Mouse (Mus musculus): Measurements from ENCODE around the gene Rfc3.
"Not testable (repeated sequence)": the region's sequence is repeated elsewhere in the genome, so short reads cannot be mapped to it uniquely, and the experiment has no call there.

Rfc3 gene

GRCm38 (mm10) chr5:151650700-151651410, at the start of gene Rfc3:
Gene Rfc3, minus strand, starts transcription at chr5:151651242.
- DNase-seq, result peak; percentile 91 to 96

DNA sequence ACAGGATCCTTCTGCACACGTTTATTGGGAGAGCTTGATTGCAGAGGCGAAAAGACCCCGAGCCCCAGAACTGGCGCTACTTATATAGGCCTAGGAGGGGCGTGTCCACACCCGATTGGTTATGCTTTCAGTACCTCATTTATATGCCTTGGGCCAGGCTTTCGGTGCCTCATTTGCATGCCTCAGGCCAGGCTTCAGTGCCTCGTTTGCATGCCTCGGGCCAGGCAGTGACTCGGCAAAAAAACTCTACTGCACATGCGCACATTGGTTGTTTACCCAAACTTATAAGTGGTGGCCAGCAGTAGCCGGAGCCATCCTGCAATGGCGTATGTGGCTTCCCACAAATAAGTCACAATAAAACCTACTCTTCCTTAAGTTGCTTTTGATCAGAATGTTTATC, 42.6 kb upstream of the Rfc3 start:
- DNase-seq, result not testable (repeated sequence)

DNA sequence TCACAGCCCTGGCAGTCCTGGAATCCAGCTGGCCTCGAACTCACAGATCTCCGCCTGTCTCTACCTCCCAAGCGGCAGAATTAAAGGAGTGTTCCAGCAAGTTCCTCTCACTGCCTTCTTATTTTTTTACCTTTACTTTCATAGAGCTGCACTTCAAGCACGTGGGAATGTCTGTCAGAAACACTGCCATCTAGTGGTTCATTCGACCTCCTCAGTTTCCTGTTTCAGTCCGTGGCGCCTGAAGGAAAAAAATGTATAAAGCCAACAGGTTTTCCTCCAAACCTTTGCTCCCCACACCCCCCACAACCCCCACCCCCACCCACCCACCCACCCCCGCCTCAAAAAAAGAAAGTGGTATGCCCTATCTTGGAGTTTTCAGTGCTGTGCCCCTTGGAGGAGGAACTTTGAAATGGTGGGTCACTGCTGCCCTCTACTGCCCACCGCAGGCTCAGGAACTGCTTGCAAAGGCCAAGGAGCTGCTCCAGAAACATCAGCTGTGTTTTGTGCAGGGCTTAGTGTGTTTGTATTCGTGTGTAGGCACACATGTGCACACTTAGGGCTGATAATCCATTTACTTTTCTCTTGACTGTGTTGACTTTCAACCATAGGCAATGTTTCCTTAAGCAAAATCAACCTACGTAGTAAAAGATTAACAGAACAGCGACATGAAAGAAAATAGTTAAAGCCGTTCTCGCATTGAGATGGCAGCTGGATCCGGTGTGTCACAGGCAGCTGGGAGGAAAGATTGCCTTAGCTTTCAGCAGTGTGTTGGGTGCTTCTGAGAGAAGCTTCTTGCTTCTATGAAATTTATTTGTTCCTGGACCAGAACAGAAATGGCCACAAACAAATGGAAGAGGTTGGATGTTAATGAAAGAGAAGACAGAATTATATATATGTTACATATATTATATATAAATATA, 35.8 kb upstream of the Rfc3 start:
- DNase-seq, result peak; percentile 75 to 87

GRCm38 (mm10) chr5:151662207-151662606, 11.2 kb upstream of the Rfc3 start:
- DNase-seq, result no peak

DNA sequence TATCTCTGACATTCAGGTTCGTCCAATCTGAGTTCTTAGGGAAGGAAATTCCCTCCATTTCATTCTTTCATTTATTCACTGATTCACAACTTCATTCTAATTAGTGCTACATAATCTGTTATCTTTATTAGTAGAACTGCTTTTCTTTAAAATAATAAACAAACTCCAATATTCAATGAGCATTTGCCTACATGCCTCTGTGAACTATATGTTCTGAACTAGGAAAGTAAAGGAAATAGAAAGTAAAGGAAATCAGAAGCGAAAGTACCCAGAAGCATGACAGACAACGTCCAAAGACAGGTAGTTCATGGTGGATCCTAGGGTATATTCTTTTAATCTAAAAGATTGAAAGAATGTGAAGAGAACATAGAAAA, 356 bp upstream of the Rfc3 start:
- no peak for DNase-seq

DNA sequence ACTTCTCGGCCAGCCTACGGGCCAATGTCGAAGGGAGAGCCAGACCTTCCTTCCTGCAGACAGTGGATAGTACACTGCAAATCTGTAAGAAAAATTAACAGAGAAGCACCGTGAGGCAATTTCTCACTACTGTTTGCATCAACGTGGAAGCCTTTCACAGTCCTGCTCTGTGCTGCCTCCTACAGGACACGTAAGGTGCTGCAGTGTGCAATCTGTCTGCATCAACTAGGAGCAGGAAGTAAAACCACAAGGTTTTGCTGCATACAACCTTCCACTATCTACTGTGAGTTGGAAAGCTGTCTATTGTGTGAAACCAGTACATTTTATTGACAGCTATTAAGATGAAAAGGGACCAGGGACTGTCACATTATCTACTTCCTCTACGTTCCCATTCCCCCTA, 6.2 kb downstream of the Rfc3 start:
- DNase-seq, result no peak

GRCm38 (mm10) chr5:151642867-151643266, 8.2 kb downstream of the Rfc3 start:
- no peak for DNase-seq

DNA sequence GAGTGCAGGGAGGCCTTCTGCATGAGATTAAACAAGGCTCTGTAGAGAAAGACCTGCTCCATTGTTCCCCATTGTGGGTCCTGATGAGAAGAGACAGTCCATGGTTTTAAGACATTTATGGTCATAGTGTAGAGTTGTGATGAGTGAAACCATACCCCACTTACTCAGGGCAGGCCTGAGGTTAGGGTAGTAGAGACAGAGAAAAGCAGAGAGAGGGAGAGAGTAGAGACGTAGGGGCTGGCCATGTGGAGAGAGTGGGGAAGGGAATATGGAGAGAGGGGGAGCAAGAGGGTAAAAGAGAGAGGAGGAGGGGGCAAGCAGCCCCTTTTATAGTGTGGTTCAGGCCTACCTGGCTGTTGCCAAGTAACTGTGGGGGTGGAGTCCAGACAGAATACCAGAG, 8.9 kb downstream of the Rfc3 start:
- no peak for DNase-seq

- no peak for DNase-seq
These were observed 45.1 kb downstream of the Rfc3 start, which contains the start of gene Vmn2r18 for GRCm38 (mm10) chr5:151605921-151606320. Gene Vmn2r18, minus strand, starts transcription at chr5:151606021.

DNA sequence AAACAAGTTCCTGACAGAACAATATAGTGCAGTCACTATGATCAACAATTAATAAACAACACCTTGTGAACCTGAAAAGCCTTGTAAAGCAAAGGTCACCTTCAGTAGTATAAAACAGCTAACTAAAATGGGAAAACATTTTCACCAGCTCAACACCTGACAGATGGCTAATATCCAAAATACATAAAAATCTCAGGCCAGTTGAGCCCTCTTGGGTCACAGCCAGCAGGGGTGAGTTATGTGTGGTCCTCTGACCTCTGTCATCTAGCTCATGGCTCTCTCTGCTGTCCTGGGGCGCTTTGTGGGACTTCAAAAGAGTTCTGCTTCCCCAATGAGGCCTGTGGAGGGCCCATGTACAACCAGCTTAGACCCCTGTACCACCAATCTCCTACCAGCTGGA, 49.3 kb downstream of the Rfc3 start:
- peak in 1 of 2 experiments; percentile 1 for DNase-seq

Measured in kidney, adult 8-10 months (tissue).